Mouse (Mus musculus) macrophage (primary cell): ENCODE results near the gene Actr5. TPM values are rescaled to one million over a fixed set of nuclear protein-coding genes. Genes with fewer than 3 reads are reported as not detected.

ENCODE experiments used
- H3K27ac ChIP-seq: fragments of 350-480 bp; formaldehyde crosslinking; 2 replicates; pipeline ENCODE4 v1.9.0; 2021
- H3K36me3 ChIP-seq: fragments of 350-480 bp; formaldehyde crosslinking; 2 replicates; pipeline ENCODE4 v1.9.0; 2021; ENCODE audit errors: inconsistent target
- H3K4me3 ChIP-seq: fragments of 350-480 bp; formaldehyde crosslinking; 2 replicates; pipeline ENCODE4 v1.9.0; 2021; ENCODE audit errors: inconsistent target
- H3K79me2 ChIP-seq: fragments of 350-480 bp; formaldehyde crosslinking; 2 replicates; pipeline ENCODE4 v1.9.0; 2021; ENCODE audit errors: inconsistent target
- WGBS: methylation state at CpG from one replicate; pipeline ENCODE4 v1.1.7; 2026; ENCODE audit warnings: inconsistent platforms; ENCODE audit not compliant: missing documents; 5-methylcytosine and 5-hydroxymethylcytosine counted together
- polyA plus RNA-seq: library from polyadenylated mRNA; stranded (reverse); fragments of 250-400 nt; gene quantifications from 3 replicates; pipeline ENCODE4 v1.2.4, GENCODE M21; 2018; ENCODE audit warnings: inconsistent platforms
- total RNA-seq, 78 experiments: library from RNA; depleted of rRNA; stranded (reverse); fragments of 250-400 nt; gene quantifications; 1 replicate in 9 of 78; 2 replicates in 24 of 78; 3 replicates in 43 of 78; 4 replicates in 2 of 78; pipeline ENCODE4 v1.2.4; 2018; ENCODE audit warnings: inconsistent platforms in 56 of 78

Actr5 gene
- 10 to 100 TPM in 22 of 26 experiments, 1 to 10 TPM in 4; 7.8 to 39.7 (median 21.8) TPM for total RNA-seq (2018; cell fraction: chromatin; rRNA removed)
- total RNA-seq (2018; cell fraction: cytosol; rRNA removed): 1 to 10 TPM; 2.4 to 9.7 (median 5.2) TPM
- 10 to 100 TPM in 17 of 26 experiments, 1 to 10 TPM in 9; 5.3 to 26.2 (median 11.2) TPM for total RNA-seq (2018; cell fraction: nucleus; rRNA removed)
- polyA plus RNA-seq: 3.2 to 6.1 TPM (median 6.0 TPM) in 3 replicates

DNA sequence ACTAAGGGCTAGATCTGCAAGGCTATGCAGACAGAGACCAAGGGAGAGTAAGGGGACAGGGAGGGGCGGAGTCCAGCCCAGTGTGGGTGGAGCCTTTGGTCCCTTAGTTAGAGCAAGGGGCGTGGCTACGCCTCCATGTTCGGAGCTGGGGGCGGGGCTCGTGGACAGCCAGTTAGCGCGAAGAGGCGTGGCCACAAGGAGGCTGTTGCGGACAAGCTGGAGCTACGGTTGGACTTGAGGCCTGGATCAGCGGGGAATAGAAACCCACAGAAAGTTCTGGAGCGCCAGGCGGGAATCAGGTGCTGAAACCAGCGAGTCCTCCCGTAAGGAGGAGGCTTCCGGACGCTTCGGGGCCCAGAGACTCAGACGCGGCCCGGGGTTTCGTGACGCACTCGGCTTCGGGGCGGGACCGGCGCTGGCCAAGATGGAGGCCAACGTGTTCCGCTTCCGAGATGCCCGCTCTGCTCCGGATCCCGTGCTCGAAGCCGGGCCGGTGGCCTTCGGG lies at the start of gene Actr5:
Actr5 (plus strand) TSS at position 171 of the 505 bp plus-strand sequence.
- WGBS: under 1% methylated on average over 38 of the region's 39 CpGs
- Histone ChIP-seq H3K36me3 (peaks cover 17% of the 10 kb centered on the region), H3K27ac (peak within 1 kb of the TSS; percentile 66), H3K4me3 (peak within 1 kb of the TSS; percentile 61), H3K79me2 (peaks cover 13% of the 10 kb centered on the region; the same call in 1 of the 2 replicates)

DNA sequence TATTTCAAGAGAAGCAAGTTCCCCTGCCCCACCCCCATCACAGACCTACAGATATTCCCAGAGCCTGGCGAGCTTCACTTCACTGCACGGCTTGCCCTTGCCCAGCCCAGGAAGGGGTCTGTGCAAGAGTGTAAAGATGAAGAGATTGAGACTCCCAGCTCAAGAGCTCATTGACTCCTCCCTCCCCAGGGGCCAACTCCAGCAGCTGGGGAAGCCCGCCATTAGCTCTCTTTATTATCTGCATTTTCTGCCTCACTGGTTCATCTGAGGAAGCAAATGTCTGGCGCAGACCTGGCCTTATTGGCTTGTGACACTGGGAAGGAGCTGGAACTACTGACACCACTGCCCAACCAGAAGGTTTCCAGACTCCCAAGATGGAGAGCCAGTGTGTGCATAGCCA lies 44.7 kb upstream of the Actr5 start:
- Histone ChIP-seq H3K79me2 (no peaks in the 10 kb centered on the region), H3K27ac (no peak overlapping the region), H3K4me3 (no peak overlapping the region), H3K36me3 (no peaks in the 10 kb centered on the region)
- WGBS: 77% methylated on average over 4 of the region's 4 CpGs

DNA sequence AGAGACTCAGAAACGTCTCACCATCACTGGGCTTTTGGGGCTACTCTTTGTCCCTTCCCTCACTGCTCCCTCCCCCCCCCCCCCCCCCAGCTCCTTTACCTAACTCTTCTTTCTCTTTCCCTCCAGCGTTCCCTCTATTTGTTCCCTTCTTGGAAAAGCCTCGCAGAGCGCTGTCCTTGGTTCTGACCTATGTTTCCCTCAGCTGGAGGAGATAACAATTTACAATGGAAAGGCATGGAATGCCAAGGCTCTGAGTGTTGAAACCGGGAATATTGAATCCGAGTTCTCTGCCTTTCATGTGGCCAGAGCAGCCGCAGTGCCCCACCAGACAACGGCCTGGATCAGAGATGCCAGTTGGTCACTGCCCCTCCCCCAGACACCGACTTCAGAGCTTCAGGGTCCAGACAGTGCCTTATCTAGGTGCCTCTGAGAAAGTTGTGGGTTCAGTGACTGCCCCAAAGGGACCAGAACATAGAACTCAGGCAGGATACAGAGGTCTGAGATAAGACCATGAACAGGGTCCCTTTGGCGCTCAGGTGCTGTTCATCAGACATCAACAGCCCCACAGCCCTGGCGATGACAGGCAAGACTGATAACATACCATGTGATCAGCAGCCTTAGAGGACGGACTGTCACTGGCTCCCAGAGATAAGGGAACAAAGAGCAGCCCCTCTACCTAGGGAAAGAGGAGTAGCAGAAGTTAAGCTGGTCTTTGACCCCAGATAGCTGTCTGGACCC lies 39.9 kb upstream of the Actr5 start:
- Histone ChIP-seq H3K79me2 (no peaks in the 10 kb centered on the region), H3K36me3 (no peaks in the 10 kb centered on the region), H3K4me3 (no peak overlapping the region), H3K27ac (no peak overlapping the region)
- WGBS: 22% methylated on average over 12 of the region's 12 CpGs

DNA sequence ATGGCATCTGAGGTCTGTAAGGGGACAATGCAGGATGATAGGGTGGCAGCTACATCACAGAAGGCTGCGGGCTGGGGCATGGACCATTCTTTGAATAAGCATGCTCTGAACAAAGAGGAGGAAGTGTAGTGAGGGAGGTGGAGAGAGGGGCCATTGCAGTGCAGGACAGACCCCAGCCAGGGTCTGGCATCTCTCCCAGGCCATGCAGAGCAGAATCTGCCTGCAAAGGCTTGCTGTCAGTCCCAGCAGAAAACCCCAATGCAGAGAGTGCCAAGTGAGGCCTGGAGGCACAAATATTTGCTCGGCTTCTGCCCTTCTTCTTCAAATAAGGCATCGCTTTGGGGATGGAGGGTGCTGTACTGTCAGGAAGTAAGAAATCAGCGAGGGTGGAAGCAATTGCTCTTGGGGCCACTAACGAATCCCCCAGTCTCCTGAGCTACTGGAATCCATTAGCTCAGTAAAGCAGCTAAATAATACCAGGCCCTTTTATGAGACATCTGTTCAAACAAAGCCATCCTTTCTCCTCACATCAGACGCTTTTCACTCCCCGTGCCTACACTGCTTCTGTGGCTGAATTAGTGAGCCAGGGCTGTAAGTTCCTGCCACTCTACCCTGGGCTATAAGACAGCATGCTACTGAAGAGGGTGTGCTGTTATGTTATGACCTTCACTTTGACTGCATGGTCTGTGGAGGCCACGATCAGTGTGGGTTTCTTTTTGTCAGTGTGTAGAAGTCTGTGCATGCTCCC lies 36.0 kb upstream of the Actr5 start:
- 64% methylated on average over 8 of the region's 8 CpGs for WGBS
- H3K27ac ChIP-seq: no peak overlapping the region
- H3K79me2 ChIP-seq: no peaks in the 10 kb centered on the region
- no peaks in the 10 kb centered on the region for H3K36me3 ChIP-seq
- H3K4me3 ChIP-seq: no peak overlapping the region

DNA sequence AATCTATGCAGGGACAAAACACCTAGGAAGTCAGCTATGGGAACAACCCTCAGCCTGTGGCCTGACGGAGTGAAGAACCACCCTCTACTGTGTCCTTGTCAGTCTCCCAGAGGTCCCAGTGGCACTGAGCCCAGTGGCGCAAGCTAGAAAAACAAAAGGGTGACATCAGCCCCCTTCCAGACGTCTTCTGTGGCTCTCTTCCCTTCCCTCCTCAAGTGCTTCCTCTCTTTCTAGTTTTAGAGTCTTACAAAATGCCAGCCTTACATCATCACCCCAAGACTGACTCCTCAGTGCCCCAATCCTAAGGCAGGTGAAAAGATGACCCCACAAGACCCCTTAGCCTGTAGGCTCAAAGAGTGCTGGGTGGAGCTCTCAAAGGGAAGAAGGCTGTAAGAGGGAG lies 34.2 kb upstream of the Actr5 start:
- Histone ChIP-seq H3K4me3 (no peak overlapping the region), H3K36me3 (no peaks in the 10 kb centered on the region), H3K79me2 (no peaks in the 10 kb centered on the region), H3K27ac (no peak overlapping the region)
- 23% methylated on average over 3 of the region's 3 CpGs for WGBS

DNA sequence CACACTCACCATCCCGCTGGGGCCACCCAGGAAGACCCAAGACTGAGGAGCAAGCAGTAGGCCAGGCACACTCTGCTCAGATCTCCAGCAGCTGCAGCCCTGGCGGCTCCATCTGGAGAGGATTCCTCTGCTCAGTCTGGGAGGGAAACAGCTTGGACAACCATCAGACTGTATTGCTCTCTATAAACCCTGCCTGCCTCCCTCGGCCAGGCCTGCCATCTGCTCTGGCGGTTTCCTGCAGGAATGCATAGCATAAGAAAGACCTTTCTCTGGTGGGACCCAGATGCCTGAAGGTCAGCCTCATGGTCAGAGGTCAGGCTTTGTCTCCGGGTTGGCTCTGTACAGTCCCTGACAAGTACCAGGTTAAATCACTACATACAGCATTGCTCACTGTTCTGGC lies 33.4 kb upstream of the Actr5 start:
- H3K4me3 ChIP-seq: no peak overlapping the region
- no peaks in the 10 kb centered on the region for H3K79me2 ChIP-seq
- 65% methylated on average over 5 of the region's 5 CpGs for WGBS

DNA sequence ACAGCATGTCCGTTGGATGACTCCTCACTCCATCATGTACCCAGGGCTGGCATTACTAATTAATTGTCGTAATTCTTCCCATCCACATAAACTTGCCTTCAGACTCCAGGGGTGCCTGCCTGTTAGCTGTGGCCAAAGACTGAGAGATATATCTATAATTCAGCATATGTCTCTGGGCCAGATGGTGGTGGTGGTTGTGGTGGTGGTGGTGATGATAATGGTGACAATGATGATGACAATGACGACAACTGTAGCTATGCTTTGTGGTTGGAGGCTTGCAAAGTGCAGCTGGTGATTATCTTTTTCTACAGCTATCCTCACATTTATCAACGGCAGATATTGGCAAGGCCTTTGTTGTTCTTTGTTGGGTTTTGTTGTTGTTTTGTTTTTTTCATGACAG lies 31.3 kb upstream of the Actr5 start:
- Histone ChIP-seq H3K79me2 (no peaks in the 10 kb centered on the region), H3K36me3 (no peaks in the 10 kb centered on the region), H3K27ac (no peak overlapping the region), H3K4me3 (no peak overlapping the region)
- 86% methylated on average over 4 of the region's 4 CpGs for WGBS

More for the DNA sequence above, 33.4 kb upstream of the Actr5 start:
- no peaks in the 10 kb centered on the region for H3K36me3 ChIP-seq
- no peak overlapping the region for H3K27ac ChIP-seq

DNA sequence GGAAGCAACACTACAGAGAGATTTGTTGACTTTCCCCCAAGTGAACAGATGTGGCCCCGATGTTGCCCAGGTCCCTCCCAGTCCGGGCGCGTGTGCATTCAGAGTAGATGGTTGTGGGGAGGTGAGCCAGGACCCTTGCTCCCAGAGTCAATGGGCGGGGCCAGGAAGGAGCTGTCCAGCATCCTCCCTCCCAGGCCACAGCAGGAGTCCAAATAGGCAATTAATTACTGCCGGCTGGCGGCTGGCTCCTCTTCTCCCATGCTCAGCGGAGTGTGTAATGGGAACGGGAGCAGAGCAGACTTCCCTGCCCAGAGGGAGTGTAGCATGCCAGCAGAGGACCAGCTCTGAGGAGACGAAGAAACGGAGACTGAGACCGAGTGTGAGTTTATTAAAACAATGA lies 29.6 kb upstream of the Actr5 start:
- WGBS: 6% methylated on average over 11 of the region's 12 CpGs
- Histone ChIP-seq H3K4me3 (no peak overlapping the region), H3K79me2 (no peaks in the 10 kb centered on the region), H3K36me3 (no peaks in the 10 kb centered on the region), H3K27ac (no peak overlapping the region)

DNA sequence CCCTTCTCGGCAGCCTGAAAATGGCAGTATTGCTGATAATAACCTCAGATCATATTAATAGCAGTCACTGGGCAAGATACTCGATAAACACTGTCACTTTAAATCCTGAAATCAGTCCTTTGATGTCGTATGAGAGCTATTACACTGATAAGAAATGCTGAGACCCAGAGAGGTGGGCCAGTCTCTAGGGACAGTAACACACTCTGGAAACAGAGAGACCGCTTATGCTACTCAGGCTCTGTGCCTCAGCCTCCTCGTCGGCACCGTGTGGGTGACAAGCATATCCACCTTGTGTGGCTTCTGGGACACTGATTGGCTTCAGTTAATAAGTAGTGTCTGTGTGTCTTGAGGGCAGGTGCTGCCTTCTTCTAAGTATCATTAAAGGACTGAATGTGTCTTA lies 29.1 kb upstream of the Actr5 start:
- WGBS: 59% methylated on average over 7 of the region's 7 CpGs
- Histone ChIP-seq H3K27ac (no peak overlapping the region), H3K36me3 (no peaks in the 10 kb centered on the region), H3K79me2 (no peaks in the 10 kb centered on the region), H3K4me3 (no peak overlapping the region)

DNA sequence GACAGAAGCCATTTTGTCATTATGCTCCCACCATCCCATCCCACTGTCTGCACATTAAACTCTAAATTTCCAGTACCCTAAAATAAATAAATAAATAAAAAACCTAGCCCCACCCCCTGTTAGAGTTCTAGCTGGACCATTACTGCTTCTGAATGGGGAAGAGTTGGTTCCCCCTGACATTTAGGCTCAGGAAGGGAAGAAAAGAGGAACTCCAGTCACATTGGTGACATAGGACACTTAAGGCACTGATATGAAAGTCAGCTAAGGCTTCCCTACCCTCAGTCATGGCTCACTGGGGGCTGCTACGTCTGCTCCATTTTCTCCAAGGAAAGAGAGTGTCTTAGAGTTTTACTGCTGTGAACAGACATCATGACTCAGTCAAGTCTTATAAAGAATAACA lies 27.9 kb upstream of the Actr5 start:
- H3K4me3 ChIP-seq: no peak overlapping the region
- 18% methylated on average over 1 of the region's 1 CpGs for WGBS
- H3K79me2 ChIP-seq: no peaks in the 10 kb centered on the region
- H3K36me3 ChIP-seq: no peaks in the 10 kb centered on the region
- no peak overlapping the region for H3K27ac ChIP-seq

DNA sequence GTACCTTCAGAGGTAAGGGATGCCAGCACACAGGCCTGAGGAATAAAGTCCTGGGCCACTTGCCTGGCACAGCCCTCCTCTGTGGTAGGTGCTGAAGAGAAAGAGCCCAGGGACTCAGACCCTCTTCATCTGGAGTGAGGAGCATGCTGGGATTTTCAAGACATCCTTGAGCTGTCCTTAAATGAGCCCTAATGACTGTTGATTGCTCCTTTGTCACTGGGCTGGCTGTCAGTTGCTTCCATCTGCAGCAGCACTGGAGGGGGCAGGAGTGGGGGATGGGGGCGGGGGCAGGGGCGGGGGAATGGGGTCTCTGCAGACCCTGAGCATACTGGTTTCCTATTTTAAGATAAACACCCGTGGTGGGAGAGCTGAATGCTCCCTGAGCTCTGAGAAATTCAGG lies 24.2 kb upstream of the Actr5 start:
- H3K4me3 ChIP-seq: no peak overlapping the region
- H3K36me3 ChIP-seq: no peaks in the 10 kb centered on the region
- no peak overlapping the region for H3K27ac ChIP-seq
- WGBS: 0% methylated on average over 1 of the region's 3 CpGs
- H3K79me2 ChIP-seq: no peaks in the 10 kb centered on the region

DNA sequence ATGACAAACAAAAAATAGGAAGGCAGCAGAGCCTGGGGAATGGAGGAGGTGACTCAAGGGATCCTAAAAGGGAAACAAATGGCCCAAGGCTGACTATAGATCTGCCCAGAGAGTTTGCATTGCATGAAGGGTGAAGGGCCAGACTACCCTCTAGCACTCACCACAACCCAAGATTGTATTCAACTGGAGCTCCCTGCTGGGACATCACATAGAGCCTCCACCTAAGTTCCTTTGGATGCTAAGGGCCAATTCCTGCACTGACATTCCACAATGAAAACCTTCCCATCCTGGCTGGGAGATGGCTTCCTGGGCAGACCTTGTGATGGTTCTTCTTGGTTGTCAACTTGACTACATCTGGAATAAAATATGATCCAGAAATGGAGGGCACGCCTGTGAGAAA lies 23.4 kb upstream of the Actr5 start:
- H3K27ac ChIP-seq: no peak overlapping the region
- no peaks in the 10 kb centered on the region for H3K79me2 ChIP-seq
- WGBS: 89% methylated on average over 1 of the region's 1 CpGs
- no peaks in the 10 kb centered on the region for H3K36me3 ChIP-seq
- H3K4me3 ChIP-seq: no peak overlapping the region

DNA sequence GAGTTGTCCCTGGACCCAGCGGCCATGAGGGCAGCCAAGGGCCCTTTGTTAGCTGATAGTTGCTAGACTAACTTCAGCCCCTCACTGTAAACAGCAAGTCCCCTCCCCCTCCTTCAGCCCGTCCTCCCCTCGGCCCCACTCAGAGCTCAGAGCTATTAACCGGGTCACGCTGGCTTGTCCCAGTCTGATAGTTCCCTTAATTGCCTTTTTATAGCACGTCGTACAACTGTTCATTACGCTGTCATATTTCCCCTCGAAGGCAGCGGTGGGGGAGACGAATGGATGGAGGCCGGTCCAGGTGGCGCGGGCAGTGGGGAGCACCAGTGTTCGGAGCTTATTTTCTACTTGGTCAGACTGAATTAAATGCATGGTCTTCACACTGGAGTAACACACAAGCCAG lies 22.0 kb upstream of the Actr5 start:
- 31% methylated on average over 15 of the region's 15 CpGs for WGBS
- Histone ChIP-seq H3K79me2 (no peaks in the 10 kb centered on the region), H3K36me3 (no peaks in the 10 kb centered on the region), H3K27ac (no peak overlapping the region), H3K4me3 (no peak overlapping the region)

DNA sequence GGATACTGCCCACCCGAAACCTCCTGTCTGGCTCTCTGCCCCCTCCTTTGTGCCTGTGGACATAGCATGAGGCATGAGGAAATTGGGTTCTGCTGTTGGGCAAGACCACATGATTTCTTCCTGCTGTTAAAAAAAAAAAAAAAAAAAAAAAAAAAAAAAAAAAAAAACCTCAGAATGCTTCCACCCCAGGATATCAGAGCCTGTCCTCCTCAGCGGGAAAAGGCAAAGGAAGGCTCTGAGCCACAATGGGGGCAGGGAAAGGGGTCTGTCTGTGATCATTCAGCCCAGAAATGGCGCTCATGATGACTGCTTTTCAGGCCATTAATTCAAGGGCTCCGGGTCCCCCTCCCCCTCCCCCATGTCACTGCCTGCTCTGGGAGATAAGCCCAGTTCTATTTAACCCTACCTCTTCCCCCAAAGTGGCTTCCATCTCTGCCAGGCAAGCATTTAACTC lies 18.1 kb upstream of the Actr5 start:
- no peaks in the 10 kb centered on the region for H3K36me3 ChIP-seq
- 9% methylated on average over 4 of the region's 4 CpGs for WGBS
- H3K27ac ChIP-seq: no peak overlapping the region
- no peak overlapping the region for H3K4me3 ChIP-seq
- H3K79me2 ChIP-seq: no peaks in the 10 kb centered on the region

DNA sequence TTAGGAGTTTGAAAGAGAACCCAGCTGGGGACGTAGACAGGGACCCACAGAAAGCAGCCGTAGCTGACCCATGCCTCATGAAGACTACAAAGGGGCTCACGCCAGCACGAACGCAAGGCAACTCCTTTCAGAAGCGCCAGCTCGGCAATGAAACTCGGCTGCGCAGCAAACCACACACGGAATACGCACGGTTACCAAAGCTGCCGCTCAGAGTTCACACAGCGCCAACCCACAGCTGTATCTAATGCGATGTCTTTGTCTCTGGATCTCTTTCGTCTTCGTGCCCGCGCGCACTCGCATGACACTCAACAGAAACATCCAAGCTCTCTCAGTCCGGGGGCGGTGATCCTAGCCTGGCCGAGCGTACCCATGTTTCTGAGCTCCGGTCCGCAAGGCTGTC lies 15.0 kb upstream of the Actr5 start:
- H3K79me2 ChIP-seq: no peaks in the 10 kb centered on the region
- 4% methylated on average over 27 of the region's 27 CpGs for whole genome bisulfite sequencing
- no peak overlapping the region for H3K27ac ChIP-seq
- no peak overlapping the region for H3K4me3 ChIP-seq
- H3K36me3 ChIP-seq: no peaks in the 10 kb centered on the region
